Mouse (Mus musculus): ENCODE data around the gene Arsg. TPM values are rescaled to one million over a fixed set of nuclear protein-coding genes. Genes with fewer than 3 reads are reported as not detected.

The Arsg gene
- 1.9 and 3.1 TPM in 2 replicates for polyA plus RNA-seq (2014; fragmentation: Nextera tagmentation; extraction: Ambion mirVana)

DNA sequence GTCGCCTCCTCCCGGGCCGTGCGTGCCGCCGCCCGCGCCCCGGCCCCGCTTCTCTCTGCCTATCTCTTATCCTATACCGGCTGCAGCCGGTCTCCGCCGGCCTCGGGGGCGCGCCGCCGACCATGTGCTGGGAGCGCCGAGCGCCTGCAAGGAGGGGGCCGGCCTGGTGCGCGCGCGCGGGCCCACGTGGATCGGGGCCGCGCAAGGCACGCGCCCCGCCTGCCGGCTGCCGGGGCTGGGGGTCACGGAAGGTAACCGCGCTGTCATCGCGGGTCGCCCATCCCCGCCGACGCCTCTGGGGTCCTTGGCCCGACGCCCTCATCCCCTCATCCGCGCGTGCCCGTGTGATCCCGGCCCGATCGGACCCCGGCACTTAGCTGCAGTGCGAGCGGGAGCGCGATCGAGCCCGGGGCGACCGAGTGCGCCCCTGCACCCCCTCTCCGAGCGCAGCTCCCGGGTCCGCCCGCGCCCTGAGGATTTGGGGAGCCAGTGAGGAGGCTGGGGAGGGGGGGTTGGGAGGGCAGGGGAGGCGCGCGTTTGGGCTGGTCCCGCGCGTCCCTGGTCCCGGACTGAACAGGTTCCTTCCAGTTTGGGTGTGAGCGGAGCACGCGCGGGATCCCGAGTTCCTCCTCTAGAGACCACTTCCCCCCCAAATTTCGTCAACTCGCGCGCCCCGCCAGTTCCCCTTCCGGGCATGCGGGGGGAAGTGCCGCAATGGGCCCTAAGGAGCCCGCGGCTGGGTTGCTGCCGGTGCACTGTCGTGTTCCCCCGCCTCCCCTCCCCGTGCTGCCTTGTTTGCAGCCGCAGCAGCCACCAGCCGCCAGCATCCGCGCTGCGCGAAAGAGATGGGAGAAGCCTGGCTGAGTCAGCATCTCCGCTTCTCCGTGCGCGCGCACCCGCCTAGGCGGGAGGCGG lies at the start of gene Arsg, which contains the start of gene Slc16a6:
TSS of gene Arsg (plus strand) at position 204 of the 915 bp plus-strand sequence.
TSS of gene Slc16a6 (minus strand) at position 428 of the 915 bp plus-strand sequence.
- Histone ChIP-seq H3K9ac (replicated peaks; ENCODE audit: low read length) (peak within 1 kb of the TSS; percentile 77), H3K27ac (replicated peaks; ENCODE audit: low read depth, low read length) (peak within 1 kb of the TSS; percentile 78), H3K9me3 (replicated peaks; ENCODE audit: control insufficient read depth, low read length) (no peaks in the 10 kb centered on the region), H3K4me1 (ENCODE audit: control insufficient read depth, insufficient read depth, low read length) (peaks cover 3% of the 10 kb centered on the region; the same call in 1 of the 2 replicates), H3K27me3 (ENCODE audit: control insufficient read depth, insufficient read depth, low read length) (0 out of 2 replicates have a peak, but pooled peaks cover 5% of the 10 kb centered on the region), H3K36me3 (replicated peaks; ENCODE audit: control insufficient read depth, insufficient read depth, low read depth, low read length) (no peaks in the 10 kb centered on the region), H3K4me2 (ENCODE audit: low read depth, low read length) (peak within 1 kb of the TSS; percentile 98), H3K4me3 (ENCODE audit: low read depth, low read length) (peak within 1 kb of the TSS; percentile 80)
- peak; percentile 88 for DNase-seq (ENCODE audit: low spot score)
- under 1% methylated on average over 89 of the region's 111 CpGs for WGBS
- ATAC-seq (replicated peaks; ENCODE audit: insufficient number of reproducible peaks, low FRiP score, low TSS enrichment, low read depth): peak; percentile 84

DNA sequence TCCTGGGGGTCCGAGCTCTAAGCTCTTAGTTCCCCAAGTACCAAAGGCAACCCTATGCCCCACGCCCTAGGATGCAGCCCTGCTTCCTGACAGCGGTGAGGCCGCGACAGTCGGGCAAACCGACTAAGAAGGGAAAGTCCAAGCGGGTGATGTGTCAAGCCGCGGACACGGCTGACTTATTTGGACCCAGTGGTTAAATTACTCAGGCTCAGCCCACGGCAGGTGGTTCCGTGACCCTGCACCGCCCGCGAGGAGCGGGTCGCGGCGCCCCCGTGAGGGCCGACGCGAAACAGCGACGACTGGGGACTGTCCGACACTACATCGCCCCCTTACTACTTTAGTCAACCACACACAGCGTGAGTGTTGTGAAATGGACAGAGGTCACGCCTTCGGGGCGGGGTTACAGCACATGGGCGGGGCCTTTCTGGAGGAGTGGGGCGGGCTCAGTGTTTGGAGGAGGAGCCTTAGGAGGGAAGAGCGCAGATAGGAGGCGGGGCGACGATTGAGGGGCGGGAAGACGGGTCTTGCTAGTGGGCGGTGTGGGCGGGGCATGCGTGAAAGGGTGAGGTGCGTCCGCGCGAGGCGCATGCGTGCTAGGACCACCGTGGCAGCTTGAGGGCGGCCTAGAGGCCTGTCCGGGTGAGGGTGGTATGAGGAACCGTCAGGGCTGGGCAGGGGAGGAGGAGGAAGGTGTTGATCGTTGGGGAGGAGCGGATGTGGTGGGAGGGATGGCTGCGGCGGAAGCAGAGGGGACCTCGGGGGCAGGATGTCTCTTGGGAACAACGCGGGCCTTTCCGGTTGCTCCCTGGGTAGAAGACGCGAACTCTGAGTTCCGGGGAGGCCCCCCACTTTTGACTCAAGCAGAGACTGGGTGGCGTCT lies 47.5 kb upstream of the Arsg start, which contains the start of gene Amz2:
TSS of gene Amz2 (plus strand) at position 555 of the 880 bp plus-strand sequence.
- WGBS: 1% methylated on average over 64 of the region's 65 CpGs
- no peaks in the 10 kb centered on the region for H3K36me3 ChIP-seq (replicated peaks; ENCODE audit: control insufficient read depth, insufficient read depth, low read depth, low read length)
- DNase-seq (ENCODE audit: low spot score) (peak; percentile 99), ATAC-seq (replicated peaks; ENCODE audit: insufficient number of reproducible peaks, low FRiP score, low TSS enrichment, low read depth) (peak; percentile 96)
- peak within 1 kb of the TSS; percentile 58 for H3K4me2 ChIP-seq (ENCODE audit: low read depth, low read length)
- H3K27me3 ChIP-seq (ENCODE audit: control insufficient read depth, insufficient read depth, low read length): no peaks in the 10 kb centered on the region
- H3K4me3 ChIP-seq (ENCODE audit: low read depth, low read length): peak within 1 kb of the TSS; percentile 57
- no peaks in the 10 kb centered on the region for H3K9me3 ChIP-seq (replicated peaks; ENCODE audit: control insufficient read depth, low read length)
- no peaks in the 10 kb centered on the region for H3K4me1 ChIP-seq (ENCODE audit: control insufficient read depth, insufficient read depth, low read length)
- peak within 1 kb of the TSS; percentile 76 for H3K9ac ChIP-seq (replicated peaks; ENCODE audit: low read length)
- H3K27ac ChIP-seq (replicated peaks; ENCODE audit: low read depth, low read length): peak within 1 kb of the TSS; percentile 29; the same call in 1 of the 2 replicates

DNA sequence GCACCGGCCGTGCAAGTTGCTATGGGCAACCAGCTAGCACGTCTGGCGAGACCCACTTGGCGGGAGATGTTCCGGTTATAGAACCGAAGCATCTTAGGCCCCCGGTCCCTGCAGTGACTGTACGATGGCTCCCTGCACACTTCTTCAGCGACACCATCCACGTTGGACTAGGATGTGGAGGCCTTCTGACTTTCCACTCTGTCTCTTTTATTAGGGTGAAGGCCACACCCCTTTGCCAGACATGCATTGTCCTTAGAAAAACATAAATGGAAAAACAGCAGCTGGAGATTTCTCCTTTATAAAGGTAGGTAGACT lies 46.9 kb upstream of the Arsg start:
- no peaks in the 10 kb centered on the region for H3K9me3 ChIP-seq (replicated peaks; ENCODE audit: control insufficient read depth, low read length)
- no peaks in the 10 kb centered on the region for H3K36me3 ChIP-seq (replicated peaks; ENCODE audit: control insufficient read depth, insufficient read depth, low read depth, low read length)
- under 1% methylated on average over 11 of the region's 11 CpGs for WGBS
- ATAC-seq (replicated peaks; ENCODE audit: insufficient number of reproducible peaks, low FRiP score, low TSS enrichment, low read depth) (no peak), DNase-seq (ENCODE audit: low spot score) (no peak)
- peak overlapping the region; percentile 58 for H3K4me2 ChIP-seq (ENCODE audit: low read depth, low read length)
- no peaks in the 10 kb centered on the region for H3K27me3 ChIP-seq (ENCODE audit: control insufficient read depth, insufficient read depth, low read length)
- H3K9ac ChIP-seq (replicated peaks; ENCODE audit: low read length): peak overlapping the region; percentile 76
- no peaks in the 10 kb centered on the region for H3K4me1 ChIP-seq (ENCODE audit: control insufficient read depth, insufficient read depth, low read length)
- peak overlapping the region; percentile 29; the same call in 1 of the 2 replicates for H3K27ac ChIP-seq (replicated peaks; ENCODE audit: low read depth, low read length)
- peak overlapping the region; percentile 57 for H3K4me3 ChIP-seq (ENCODE audit: low read depth, low read length)

DNA sequence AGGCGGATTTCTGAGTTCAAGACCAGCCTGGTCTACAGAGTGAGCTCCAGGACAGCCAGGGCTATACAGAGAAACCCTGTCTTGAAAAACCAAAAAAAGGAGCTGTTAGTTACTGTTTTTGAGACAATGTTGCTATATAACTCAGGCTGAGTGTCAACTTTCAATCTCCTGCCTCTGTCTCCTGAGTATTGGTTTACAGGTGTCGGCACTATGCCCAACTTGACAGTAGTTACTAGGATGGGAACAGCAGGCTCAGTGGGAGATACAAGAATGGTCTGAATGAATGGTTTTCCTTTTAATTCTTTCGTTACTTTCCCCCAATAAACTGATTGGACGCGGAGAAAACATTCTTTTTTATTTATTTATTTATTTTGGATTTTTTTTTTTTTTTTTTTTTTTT lies 45.8 kb upstream of the Arsg start:
- Histone ChIP-seq H3K27ac (replicated peaks; ENCODE audit: low read depth, low read length) (no peak overlapping the region), H3K36me3 (replicated peaks; ENCODE audit: control insufficient read depth, insufficient read depth, low read depth, low read length) (no peaks in the 10 kb centered on the region), H3K4me1 (ENCODE audit: control insufficient read depth, insufficient read depth, low read length) (no peaks in the 10 kb centered on the region), H3K9me3 (replicated peaks; ENCODE audit: control insufficient read depth, low read length) (no peaks in the 10 kb centered on the region), H3K4me3 (ENCODE audit: low read depth, low read length) (no peak overlapping the region), H3K9ac (replicated peaks; ENCODE audit: low read length) (no peak overlapping the region), H3K4me2 (ENCODE audit: low read depth, low read length) (no peak overlapping the region), H3K27me3 (ENCODE audit: control insufficient read depth, insufficient read depth, low read length) (no peaks in the 10 kb centered on the region)
- DNase-seq (ENCODE audit: low spot score): no peak
- no peak for ATAC-seq (replicated peaks; ENCODE audit: insufficient number of reproducible peaks, low FRiP score, low TSS enrichment, low read depth)
- 93% methylated on average over 5 of the region's 5 CpGs for WGBS

DNA sequence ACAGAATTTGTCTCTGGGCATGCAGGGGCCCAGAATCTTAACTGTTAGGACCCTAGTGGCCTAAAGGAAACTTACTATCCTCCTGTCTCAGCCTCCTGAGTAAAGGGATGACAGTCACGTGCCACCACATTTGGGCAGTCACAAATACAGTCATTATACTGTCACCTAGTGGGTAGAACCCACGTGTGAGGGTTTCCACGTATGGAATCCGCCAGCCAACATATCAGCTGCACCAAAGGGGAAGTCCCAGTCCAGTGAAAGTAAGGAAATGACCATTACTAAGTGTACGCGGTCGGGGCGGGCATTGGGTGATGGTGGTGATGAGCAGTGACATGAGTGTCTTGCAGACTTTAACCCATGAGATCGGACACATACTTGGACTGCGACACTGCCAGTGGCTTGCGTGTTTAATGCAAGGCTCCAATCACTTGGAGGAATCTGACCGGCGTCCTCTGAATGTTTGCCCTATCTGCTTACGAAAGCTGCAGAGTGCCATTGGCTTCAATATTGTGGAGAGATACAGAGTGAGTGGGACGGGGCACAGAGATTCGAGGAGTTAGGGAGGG lies 38.9 kb upstream of the Arsg start:
- Histone ChIP-seq H3K27me3 (ENCODE audit: control insufficient read depth, insufficient read depth, low read length) (no peaks in the 10 kb centered on the region), H3K4me1 (ENCODE audit: control insufficient read depth, insufficient read depth, low read length) (no peaks in the 10 kb centered on the region), H3K27ac (replicated peaks; ENCODE audit: low read depth, low read length) (no peak overlapping the region), H3K4me2 (ENCODE audit: low read depth, low read length) (no peak overlapping the region), H3K9ac (replicated peaks; ENCODE audit: low read length) (no peak overlapping the region), H3K36me3 (replicated peaks; ENCODE audit: control insufficient read depth, insufficient read depth, low read depth, low read length) (no peaks in the 10 kb centered on the region), H3K4me3 (ENCODE audit: low read depth, low read length) (no peak overlapping the region), H3K9me3 (replicated peaks; ENCODE audit: control insufficient read depth, low read length) (no peaks in the 10 kb centered on the region)
- ATAC-seq (replicated peaks; ENCODE audit: insufficient number of reproducible peaks, low FRiP score, low TSS enrichment, low read depth) (no peak), DNase-seq (ENCODE audit: low spot score) (no peak)
- WGBS: 93% methylated on average over 16 of the region's 16 CpGs

DNA sequence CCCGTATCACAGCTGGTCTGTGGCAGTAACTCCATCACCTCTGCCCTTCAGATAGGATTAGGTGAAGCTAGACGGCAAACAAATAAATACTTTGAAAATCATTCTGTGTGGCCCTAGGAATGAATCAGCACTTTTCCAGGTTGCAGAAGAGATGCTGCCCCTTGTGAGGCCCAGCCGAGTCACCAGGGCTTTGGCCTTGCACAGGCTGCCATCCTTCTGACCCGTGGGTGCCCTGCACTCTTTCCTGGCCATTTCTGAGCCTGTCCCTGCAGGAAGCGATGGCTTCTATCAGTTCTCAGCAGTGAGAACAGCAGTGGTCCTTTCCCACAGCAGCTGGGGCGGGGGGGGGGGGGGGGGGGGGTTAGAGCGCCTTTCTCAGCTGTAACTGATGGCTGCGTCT lies 36.3 kb upstream of the Arsg start:
- no peak overlapping the region for H3K4me3 ChIP-seq (ENCODE audit: low read depth, low read length)
- no peak overlapping the region for H3K4me2 ChIP-seq (ENCODE audit: low read depth, low read length)
- no peak overlapping the region for H3K9ac ChIP-seq (replicated peaks; ENCODE audit: low read length)
- no peaks in the 10 kb centered on the region for H3K36me3 ChIP-seq (replicated peaks; ENCODE audit: control insufficient read depth, insufficient read depth, low read depth, low read length)
- DNase-seq (ENCODE audit: low spot score) (no peak), ATAC-seq (replicated peaks; ENCODE audit: insufficient number of reproducible peaks, low FRiP score, low TSS enrichment, low read depth) (no peak)
- 70% methylated on average over 7 of the region's 8 CpGs for WGBS
- H3K27me3 ChIP-seq (ENCODE audit: control insufficient read depth, insufficient read depth, low read length): 0 out of 2 replicates have a peak, but pooled peaks cover 3% of the 10 kb centered on the region
- peaks cover 6% of the 10 kb centered on the region; the same call in 1 of the 2 replicates for H3K4me1 ChIP-seq (ENCODE audit: control insufficient read depth, insufficient read depth, low read length)
- no peak overlapping the region for H3K27ac ChIP-seq (replicated peaks; ENCODE audit: low read depth, low read length)
- H3K9me3 ChIP-seq (replicated peaks; ENCODE audit: control insufficient read depth, low read length): no peaks in the 10 kb centered on the region

DNA sequence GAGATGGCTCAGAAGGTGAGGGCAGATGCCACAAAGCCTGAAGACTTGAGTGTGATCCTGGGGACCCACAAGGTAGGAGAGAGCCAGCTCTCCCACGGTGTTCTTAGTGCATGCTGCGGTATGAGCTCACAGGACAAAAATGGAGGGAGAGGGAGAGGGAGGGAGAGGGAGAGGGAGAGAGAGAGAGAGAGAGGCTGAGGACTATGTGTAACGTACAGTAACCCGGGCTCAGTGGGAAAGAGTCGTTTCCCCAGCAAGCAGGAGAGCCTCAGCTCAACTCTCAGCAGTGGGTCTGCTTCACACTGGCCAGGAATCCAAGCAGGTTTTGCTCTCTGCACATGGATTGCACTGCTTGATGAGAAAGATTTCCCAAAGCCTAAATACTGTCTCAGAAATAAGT lies 34.0 kb upstream of the Arsg start:
- Histone ChIP-seq H3K27me3 (ENCODE audit: control insufficient read depth, insufficient read depth, low read length) (0 out of 2 replicates have a peak, but pooled peaks cover 3% of the 10 kb centered on the region), H3K4me3 (ENCODE audit: low read depth, low read length) (no peak overlapping the region), H3K9me3 (replicated peaks; ENCODE audit: control insufficient read depth, low read length) (no peaks in the 10 kb centered on the region), H3K27ac (replicated peaks; ENCODE audit: low read depth, low read length) (no peak overlapping the region), H3K9ac (replicated peaks; ENCODE audit: low read length) (no peak overlapping the region), H3K4me2 (ENCODE audit: low read depth, low read length) (no peak overlapping the region; the same call in 1 of the 2 replicates), H3K36me3 (replicated peaks; ENCODE audit: control insufficient read depth, insufficient read depth, low read depth, low read length) (no peaks in the 10 kb centered on the region), H3K4me1 (ENCODE audit: control insufficient read depth, insufficient read depth, low read length) (peaks cover 6% of the 10 kb centered on the region; the same call in 1 of the 2 replicates)
- DNase-seq (ENCODE audit: low spot score) (no peak), ATAC-seq (replicated peaks; ENCODE audit: insufficient number of reproducible peaks, low FRiP score, low TSS enrichment, low read depth) (peak; percentile 52; the same call in 1 of the 2 replicates)
- WGBS: 26% methylated on average over 5 of the region's 5 CpGs
